Mouse (Mus musculus): Measurements from ENCODE around the gene Tnfrsf13b. TPM values are rescaled to one million over a fixed set of nuclear protein-coding genes. Genes with fewer than 3 reads are reported as not detected.
A peak's percentile ranks its signal among the peaks of the same experiment; 100 is the strongest.
"Not testable (repeated sequence)": the region's sequence is repeated elsewhere in the genome, so short reads cannot be mapped to it uniquely, and the experiment has no call there.

Gene Tnfrsf13b
- polyA plus RNA-seq, 1 experiment from 2014 or later = 55.0 TPM

DNA sequence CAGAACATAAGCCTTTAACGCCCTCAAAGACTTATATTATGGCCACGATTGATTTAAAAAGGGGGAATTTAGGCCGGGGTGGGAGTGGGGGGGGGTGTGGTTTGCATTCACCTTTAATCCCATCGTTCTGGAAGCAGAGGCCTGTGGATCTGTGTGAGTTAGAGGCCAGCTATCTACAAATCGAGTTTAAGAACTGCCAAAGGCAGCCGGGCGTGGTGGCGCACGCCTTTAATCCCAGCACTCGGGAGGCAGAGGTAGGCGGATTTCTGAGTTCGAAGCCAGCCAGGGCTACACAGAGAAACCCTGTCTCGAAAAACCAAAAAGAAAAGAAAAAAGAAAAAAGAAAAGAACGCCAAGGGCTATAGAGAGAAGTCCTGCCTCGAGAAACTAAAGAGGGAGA is 46.9 kb downstream of the Tnfrsf13b start:
- H3K4me3 ChIP-seq (ENCODE audit: inconsistent target) = peak overlapping the region; percentile 67
- H3K79me2 ChIP-seq (ENCODE audit: inconsistent target) = peaks cover 62% of the 10 kb centered on the region
- WGBS (ENCODE audit: missing documents) = 62% methylated on average over 14 of the region's 15 CpGs
- not testable (repeated sequence) for H3K36me3 ChIP-seq (ENCODE audit: inconsistent target); H3K27ac ChIP-seq

- under 1% methylated on average over 24 of the region's 28 CpGs for WGBS (ENCODE audit: missing documents)
- Histone ChIP-seq H3K79me2 (ENCODE audit: inconsistent target) (peaks cover 53% of the 10 kb centered on the region), H3K36me3 (ENCODE audit: inconsistent target) (no peaks in the 10 kb centered on the region), H3K4me3 (ENCODE audit: inconsistent target) (peak overlapping the region; percentile 67), H3K27ac (peak overlapping the region; percentile 15; the same call in 1 of the 2 replicates)
These were observed 47.8 kb downstream of the Tnfrsf13b start for GRCm38 (mm10) chr11:61174291-61174820.

DNA sequence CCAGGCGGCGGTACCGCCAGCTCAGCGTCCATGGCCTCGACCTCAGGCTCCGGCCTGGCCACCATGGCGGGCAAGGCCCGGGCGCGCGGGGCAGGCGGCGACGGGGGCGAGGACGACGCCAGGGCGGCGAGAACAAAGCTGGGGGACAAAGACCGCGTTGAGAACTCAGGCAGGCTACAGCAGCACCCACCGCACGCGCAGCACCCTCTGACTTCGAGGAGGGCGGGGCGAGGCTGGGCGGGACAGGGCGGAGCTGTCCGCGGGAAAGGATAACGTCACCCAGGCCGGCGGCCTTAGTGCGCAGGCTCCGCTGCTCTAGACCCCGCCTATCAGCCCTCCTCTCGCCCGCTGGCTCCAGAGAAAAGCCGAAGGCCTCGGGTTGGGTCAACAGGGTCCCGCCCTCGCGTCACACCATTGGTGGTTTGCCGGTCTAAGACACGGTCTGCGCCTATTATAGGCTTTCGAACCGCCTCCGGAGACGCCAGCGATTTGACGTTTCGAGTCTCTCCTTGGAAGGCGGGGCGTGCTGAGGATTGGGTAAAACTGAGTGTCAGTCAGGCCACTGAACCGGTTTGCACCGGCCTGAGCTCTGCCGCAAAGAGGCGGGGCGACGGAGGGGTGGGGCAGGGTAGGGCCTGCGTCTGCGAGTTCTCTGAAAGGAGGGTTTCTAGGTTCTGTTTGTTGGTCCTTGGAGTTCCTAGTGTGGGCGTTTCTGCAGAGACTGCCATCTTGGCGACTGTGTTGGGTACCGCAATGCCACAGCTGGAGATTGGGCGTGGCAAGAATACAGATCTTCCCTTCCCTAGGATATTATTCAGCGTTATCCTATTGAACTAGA is 48.5 kb downstream of the Tnfrsf13b start, which contains the start of gene Usp22:
Gene Usp22 (minus strand): TSS at position 235 of the 838 bp plus-strand sequence.
- Histone ChIP-seq H3K36me3 (ENCODE audit: inconsistent target) (no peaks in the 10 kb centered on the region), H3K4me3 (ENCODE audit: inconsistent target) (peak within 1 kb of the TSS; percentile 67), H3K79me2 (ENCODE audit: inconsistent target) (peaks cover 46% of the 10 kb centered on the region), H3K27ac (peak within 1 kb of the TSS; percentile 34)
- under 1% methylated on average over 69 of the region's 69 CpGs for WGBS (ENCODE audit: missing documents)

DNA sequence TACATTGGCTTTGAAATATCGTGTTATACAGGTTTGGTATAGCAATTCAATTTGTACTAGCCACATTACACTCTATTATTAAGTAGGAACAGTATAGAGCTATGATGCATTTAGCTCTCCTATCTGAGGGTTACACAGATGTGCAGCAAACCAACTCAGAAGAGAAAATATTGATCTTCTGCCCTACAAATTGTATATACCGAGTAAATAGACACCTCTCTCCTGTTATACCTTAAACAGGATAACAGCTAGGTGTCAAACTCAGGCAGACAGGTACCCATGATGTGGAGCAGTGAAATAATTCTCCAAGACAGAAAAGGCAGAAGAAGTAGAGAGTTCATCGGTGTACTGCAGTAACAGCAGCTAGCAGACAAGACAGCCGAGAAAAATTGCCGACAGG is 49.2 kb downstream of the Tnfrsf13b start:
- Histone ChIP-seq H3K4me3 (ENCODE audit: inconsistent target) (no peak overlapping the region), H3K27ac (peak overlapping the region; percentile 34)
- WGBS (ENCODE audit: missing documents) = 80% methylated on average over 5 of the region's 5 CpGs

GRCm38 (mm10) chr11:61176321-61176720 is 49.8 kb downstream of the Tnfrsf13b start:
- Histone ChIP-seq H3K36me3 (ENCODE audit: inconsistent target) (no peaks in the 10 kb centered on the region), H3K4me3 (ENCODE audit: inconsistent target) (no peak overlapping the region), H3K79me2 (ENCODE audit: inconsistent target) (peaks cover 33% of the 10 kb centered on the region), H3K27ac (peak overlapping the region; percentile 34)
- 0% methylated on average over 1 of the region's 1 CpGs for WGBS (ENCODE audit: missing documents)

More for the DNA sequence above, 49.2 kb downstream of the Tnfrsf13b start:
- H3K79me2 ChIP-seq (ENCODE audit: inconsistent target) = peaks cover 39% of the 10 kb centered on the region
- no peaks in the 10 kb centered on the region for H3K36me3 ChIP-seq (ENCODE audit: inconsistent target)

- H3K79me2 ChIP-seq (ENCODE audit: inconsistent target) = no peaks in the 10 kb centered on the region
- H3K36me3 ChIP-seq (ENCODE audit: inconsistent target) = no peaks in the 10 kb centered on the region
These were observed 53.8 kb downstream of the Tnfrsf13b start for GRCm38 (mm10) chr11:61180361-61180760.

GRCm38 (mm10) chr11:61181624-61182023 is 55.1 kb downstream of the Tnfrsf13b start:
- Histone ChIP-seq H3K4me3 (ENCODE audit: inconsistent target) (no peak overlapping the region), H3K27ac (no peak overlapping the region), H3K79me2 (ENCODE audit: inconsistent target) (no peaks in the 10 kb centered on the region), H3K36me3 (ENCODE audit: inconsistent target) (no peaks in the 10 kb centered on the region)

More at GRCm38 (mm10) chr11:61180361-61180760, 53.8 kb downstream of the Tnfrsf13b start:
- Histone ChIP-seq H3K4me3 (ENCODE audit: inconsistent target) (no peak overlapping the region), H3K27ac (no peak overlapping the region)
- WGBS (ENCODE audit: missing documents) = 97% methylated on average over 3 of the region's 3 CpGs

GRCm38 (mm10) chr11:61183820-61184219 is 57.3 kb downstream of the Tnfrsf13b start:
- no peak overlapping the region for H3K4me3 ChIP-seq (ENCODE audit: inconsistent target)
- no peaks in the 10 kb centered on the region for H3K79me2 ChIP-seq (ENCODE audit: inconsistent target)
- WGBS (ENCODE audit: missing documents) = 90% methylated on average over 1 of the region's 1 CpGs
- no peak overlapping the region for H3K27ac ChIP-seq
- H3K36me3 ChIP-seq (ENCODE audit: inconsistent target) = no peaks in the 10 kb centered on the region

- Histone ChIP-seq H3K79me2 (ENCODE audit: inconsistent target) (no peaks in the 10 kb centered on the region), H3K4me3 (ENCODE audit: inconsistent target) (no peak overlapping the region), H3K36me3 (ENCODE audit: inconsistent target) (no peaks in the 10 kb centered on the region), H3K27ac (no peak overlapping the region)
- 97% methylated on average over 2 of the region's 2 CpGs for WGBS (ENCODE audit: missing documents)
These were observed 64.2 kb downstream of the Tnfrsf13b start for GRCm38 (mm10) chr11:61190776-61191175.

GRCm38 (mm10) chr11:61192123-61192522 is 65.6 kb downstream of the Tnfrsf13b start:
- H3K27ac ChIP-seq; H3K4me3 ChIP-seq (ENCODE audit: inconsistent target); H3K36me3 ChIP-seq (ENCODE audit: inconsistent target); H3K79me2 ChIP-seq (ENCODE audit: inconsistent target): not testable (repeated sequence)
- 97% methylated on average over 6 of the region's 10 CpGs for WGBS (ENCODE audit: missing documents)

DNA sequence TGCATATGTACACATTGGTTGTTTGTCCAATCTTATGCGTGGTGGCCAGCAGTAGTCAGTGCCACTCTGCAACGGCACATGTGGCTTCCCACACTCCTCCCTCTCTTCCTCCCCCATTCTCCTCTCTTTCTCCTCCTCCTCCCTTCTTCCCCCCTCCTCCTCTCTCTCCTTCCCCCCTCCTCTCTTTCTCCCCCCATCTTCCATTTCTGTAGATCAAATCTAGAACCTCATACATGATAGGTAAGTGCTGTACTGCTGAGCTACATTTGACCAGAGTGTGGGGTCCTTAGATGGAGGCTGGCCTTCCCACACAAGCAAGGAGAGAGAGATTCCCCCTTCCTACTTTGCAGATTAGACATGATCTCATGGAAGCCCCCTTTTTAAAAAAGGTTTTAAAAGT is 66.2 kb downstream of the Tnfrsf13b start:
- no peaks in the 10 kb centered on the region for H3K36me3 ChIP-seq (ENCODE audit: inconsistent target)
- H3K79me2 ChIP-seq (ENCODE audit: inconsistent target) = no peaks in the 10 kb centered on the region
- WGBS (ENCODE audit: missing documents) = 94% methylated on average over 2 of the region's 2 CpGs
- H3K4me3 ChIP-seq (ENCODE audit: inconsistent target) = no peak overlapping the region
- H3K27ac ChIP-seq = no peak overlapping the region

GRCm38 (mm10) chr11:61193392-61193791 is 66.8 kb downstream of the Tnfrsf13b start:
- WGBS (ENCODE audit: missing documents) = 8% methylated on average over 9 of the region's 9 CpGs
- Histone ChIP-seq H3K79me2 (ENCODE audit: inconsistent target) (no peaks in the 10 kb centered on the region), H3K4me3 (ENCODE audit: inconsistent target) (no peak overlapping the region), H3K27ac (no peak overlapping the region), H3K36me3 (ENCODE audit: inconsistent target) (no peaks in the 10 kb centered on the region)

GRCm38 (mm10) chr11:61196616-61197353 is 70.2 kb downstream of the Tnfrsf13b start:
- 92% methylated on average over 14 of the region's 14 CpGs for WGBS (ENCODE audit: missing documents)
- no peak overlapping the region for H3K4me3 ChIP-seq (ENCODE audit: inconsistent target)
- H3K36me3 ChIP-seq (ENCODE audit: inconsistent target) = no peaks in the 10 kb centered on the region
- no peak overlapping the region for H3K27ac ChIP-seq
- H3K79me2 ChIP-seq (ENCODE audit: inconsistent target) = no peaks in the 10 kb centered on the region

- Histone ChIP-seq H3K4me3 (ENCODE audit: inconsistent target) (no peak overlapping the region), H3K27ac (no peak overlapping the region), H3K79me2 (ENCODE audit: inconsistent target) (no peaks in the 10 kb centered on the region), H3K36me3 (ENCODE audit: inconsistent target) (no peaks in the 10 kb centered on the region)
These were observed 71.4 kb downstream of the Tnfrsf13b start for GRCm38 (mm10) chr11:61197935-61198334.

Measured in macrophage (primary cell).